Mouse (Mus musculus): ENCODE measurements around the gene Lrrfip1. TPM values are rescaled to one million over a fixed set of nuclear protein-coding genes. Genes with fewer than 3 reads are reported as not detected.

The Lrrfip1 gene
- polyA plus RNA-seq, 1 experiment from 2014 or later: 69.2 TPM

GRCm38 (mm10) chr1:91101709-91102440 is 103.3 kb downstream of the Lrrfip1 start:
- ATAC-seq: no peak
- H3K4me1 ChIP-seq (ENCODE audit: control insufficient read depth, insufficient read depth, low read length): peaks cover 4% of the 10 kb centered on the region; the same call in 1 of the 2 replicates
- H3K36me3 ChIP-seq (ENCODE audit: control insufficient read depth, insufficient read depth, low read length): peaks cover 5% of the 10 kb centered on the region
- H3K4me3 ChIP-seq (ENCODE audit: low read length): no peak overlapping the region
- no peak overlapping the region for H3K27ac ChIP-seq (ENCODE audit: low read length)
- H3K9ac ChIP-seq (ENCODE audit: low read depth, low read length): no peak overlapping the region
- H3K27me3 ChIP-seq (replicated peaks; ENCODE audit: control insufficient read depth, insufficient read depth, low read length): no peaks in the 10 kb centered on the region
- H3K9me3 ChIP-seq (ENCODE audit: control insufficient read depth, low read length): no peaks in the 10 kb centered on the region
- no peak overlapping the region for H3K4me2 ChIP-seq (ENCODE audit: low read depth, low read length)
- 63% methylated on average over 11 of the region's 11 CpGs for WGBS

- ATAC-seq: no peak
- Histone ChIP-seq H3K9ac (ENCODE audit: low read depth, low read length) (no peak overlapping the region), H3K27ac (ENCODE audit: low read length) (no peak overlapping the region), H3K27me3 (replicated peaks; ENCODE audit: control insufficient read depth, insufficient read depth, low read length) (no peaks in the 10 kb centered on the region), H3K36me3 (ENCODE audit: control insufficient read depth, insufficient read depth, low read length) (peaks cover 12% of the 10 kb centered on the region), H3K4me2 (ENCODE audit: low read depth, low read length) (no peak overlapping the region), H3K9me3 (ENCODE audit: control insufficient read depth, low read length) (no peaks in the 10 kb centered on the region), H3K4me3 (ENCODE audit: low read length) (no peak overlapping the region), H3K4me1 (ENCODE audit: control insufficient read depth, insufficient read depth, low read length) (peaks cover 4% of the 10 kb centered on the region; the same call in 1 of the 2 replicates)
- WGBS: 87% methylated on average over 15 of the region's 15 CpGs
Measured at GRCm38 (mm10) chr1:91103366-91103983, 104.9 kb downstream of the Lrrfip1 start.

- Histone ChIP-seq H3K27ac (ENCODE audit: low read length) (no peak overlapping the region), H3K27me3 (replicated peaks; ENCODE audit: control insufficient read depth, insufficient read depth, low read length) (no peaks in the 10 kb centered on the region), H3K4me3 (ENCODE audit: low read length) (no peak overlapping the region), H3K36me3 (ENCODE audit: control insufficient read depth, insufficient read depth, low read length) (peaks cover 13% of the 10 kb centered on the region), H3K4me2 (ENCODE audit: low read depth, low read length) (no peak overlapping the region), H3K9ac (ENCODE audit: low read depth, low read length) (no peak overlapping the region), H3K9me3 (ENCODE audit: control insufficient read depth, low read length) (no peaks in the 10 kb centered on the region), H3K4me1 (ENCODE audit: control insufficient read depth, insufficient read depth, low read length) (no peaks in the 10 kb centered on the region)
- ATAC-seq: no peak
- WGBS: 72% methylated on average over 5 of the region's 5 CpGs
Measured at GRCm38 (mm10) chr1:91107548-91107947, 109.0 kb downstream of the Lrrfip1 start.

DNA sequence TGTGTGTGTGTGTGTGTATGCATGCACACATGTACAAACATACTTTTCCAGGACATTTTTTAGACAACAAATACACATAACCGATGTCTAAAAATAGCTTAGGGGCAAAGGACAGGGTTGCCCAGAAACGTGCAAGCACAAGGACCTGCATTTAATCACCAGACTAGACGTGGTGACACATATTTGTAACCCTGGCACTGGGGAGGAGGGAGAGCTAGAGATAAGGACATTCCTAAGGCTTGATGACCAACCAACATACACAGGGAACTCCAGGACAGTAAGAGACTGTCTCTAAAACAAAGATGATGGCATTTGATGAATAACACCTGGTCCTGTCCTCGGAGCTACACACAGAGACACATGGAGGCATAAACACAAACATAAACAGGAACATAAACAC is 110.8 kb downstream of the Lrrfip1 start:
- WGBS: 31% methylated on average over 4 of the region's 4 CpGs
- peak; percentile 31; the same call in 1 of the 2 replicates for ATAC-seq
- Histone ChIP-seq H3K9ac (ENCODE audit: low read depth, low read length) (no peak overlapping the region), H3K4me2 (ENCODE audit: low read depth, low read length) (no peak overlapping the region), H3K27me3 (replicated peaks; ENCODE audit: control insufficient read depth, insufficient read depth, low read length) (no peaks in the 10 kb centered on the region), H3K9me3 (ENCODE audit: control insufficient read depth, low read length) (no peaks in the 10 kb centered on the region), H3K4me3 (ENCODE audit: low read length) (no peak overlapping the region), H3K36me3 (ENCODE audit: control insufficient read depth, insufficient read depth, low read length) (peaks cover 21% of the 10 kb centered on the region), H3K27ac (ENCODE audit: low read length) (no peak overlapping the region), H3K4me1 (ENCODE audit: control insufficient read depth, insufficient read depth, low read length) (no peaks in the 10 kb centered on the region)

GRCm38 (mm10) chr1:91112171-91112570 is 113.6 kb downstream of the Lrrfip1 start:
- ATAC-seq: no peak
- no peak overlapping the region for H3K4me2 ChIP-seq (ENCODE audit: low read depth, low read length)
- no peaks in the 10 kb centered on the region for H3K27me3 ChIP-seq (replicated peaks; ENCODE audit: control insufficient read depth, insufficient read depth, low read length)
- 93% methylated on average over 14 of the region's 14 CpGs for WGBS
- no peak overlapping the region for H3K4me3 ChIP-seq (ENCODE audit: low read length)
- no peaks in the 10 kb centered on the region for H3K4me1 ChIP-seq (ENCODE audit: control insufficient read depth, insufficient read depth, low read length)
- H3K9ac ChIP-seq (ENCODE audit: low read depth, low read length): no peak overlapping the region
- H3K27ac ChIP-seq (ENCODE audit: low read length): no peak overlapping the region
- no peaks in the 10 kb centered on the region for H3K9me3 ChIP-seq (ENCODE audit: control insufficient read depth, low read length)
- peaks cover 15% of the 10 kb centered on the region; the same call in 1 of the 2 replicates for H3K36me3 ChIP-seq (ENCODE audit: control insufficient read depth, insufficient read depth, low read length)

- ATAC-seq: no peak
- Histone ChIP-seq H3K27me3 (replicated peaks; ENCODE audit: control insufficient read depth, insufficient read depth, low read length) (no peaks in the 10 kb centered on the region), H3K36me3 (ENCODE audit: control insufficient read depth, insufficient read depth, low read length) (peaks cover 11% of the 10 kb centered on the region; the same call in 1 of the 2 replicates), H3K27ac (ENCODE audit: low read length) (no peak overlapping the region), H3K4me2 (ENCODE audit: low read depth, low read length) (no peak overlapping the region), H3K4me1 (ENCODE audit: control insufficient read depth, insufficient read depth, low read length) (no peaks in the 10 kb centered on the region), H3K9ac (ENCODE audit: low read depth, low read length) (no peak overlapping the region), H3K4me3 (ENCODE audit: low read length) (no peak overlapping the region), H3K9me3 (ENCODE audit: control insufficient read depth, low read length) (no peaks in the 10 kb centered on the region)
- 95% methylated on average over 4 of the region's 4 CpGs for WGBS
Measured at GRCm38 (mm10) chr1:91112606-91113005, 114.1 kb downstream of the Lrrfip1 start.

GRCm38 (mm10) chr1:91122121-91122520 is 123.6 kb downstream of the Lrrfip1 start:
- Histone ChIP-seq H3K4me1 (ENCODE audit: control insufficient read depth, insufficient read depth, low read length) (no peaks in the 10 kb centered on the region), H3K4me3 (ENCODE audit: low read length) (no peak overlapping the region), H3K27me3 (replicated peaks; ENCODE audit: control insufficient read depth, insufficient read depth, low read length) (no peaks in the 10 kb centered on the region), H3K9ac (ENCODE audit: low read depth, low read length) (no peak overlapping the region), H3K9me3 (ENCODE audit: control insufficient read depth, low read length) (no peaks in the 10 kb centered on the region), H3K27ac (ENCODE audit: low read length) (no peak overlapping the region), H3K4me2 (ENCODE audit: low read depth, low read length) (no peak overlapping the region), H3K36me3 (ENCODE audit: control insufficient read depth, insufficient read depth, low read length) (peaks cover 4% of the 10 kb centered on the region; the same call in 1 of the 2 replicates)
- no peak for ATAC-seq
- WGBS: 73% methylated on average over 11 of the region's 11 CpGs

DNA sequence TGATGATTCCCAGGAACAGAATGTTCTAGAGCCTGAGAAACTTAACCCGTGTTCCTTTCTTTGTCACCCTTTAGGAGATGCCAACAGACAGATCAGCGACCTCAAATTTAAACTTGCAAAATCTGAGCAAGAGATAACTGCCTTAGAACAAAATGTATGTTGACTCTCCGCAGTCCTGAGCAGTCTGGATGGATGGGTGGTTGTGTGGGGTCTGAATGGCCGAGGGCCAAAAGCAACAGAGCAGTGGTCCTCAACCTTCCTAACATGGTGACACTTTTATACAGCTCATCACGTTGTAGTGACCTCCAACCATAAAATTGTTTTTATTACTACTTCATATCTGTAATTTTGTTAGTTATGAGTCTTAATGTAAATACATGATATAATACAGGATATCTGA is 124.5 kb downstream of the Lrrfip1 start:
- Histone ChIP-seq H3K36me3 (ENCODE audit: control insufficient read depth, insufficient read depth, low read length) (peaks cover 6% of the 10 kb centered on the region), H3K4me3 (ENCODE audit: low read length) (no peak overlapping the region), H3K4me2 (ENCODE audit: low read depth, low read length) (no peak overlapping the region), H3K4me1 (ENCODE audit: control insufficient read depth, insufficient read depth, low read length) (no peaks in the 10 kb centered on the region), H3K27ac (ENCODE audit: low read length) (no peak overlapping the region), H3K27me3 (replicated peaks; ENCODE audit: control insufficient read depth, insufficient read depth, low read length) (no peaks in the 10 kb centered on the region), H3K9ac (ENCODE audit: low read depth, low read length) (no peak overlapping the region), H3K9me3 (ENCODE audit: control insufficient read depth, low read length) (0 out of 2 replicates have a peak, but pooled peaks cover 2% of the 10 kb centered on the region)
- WGBS: 91% methylated on average over 5 of the region's 5 CpGs
- ATAC-seq: no peak

DNA sequence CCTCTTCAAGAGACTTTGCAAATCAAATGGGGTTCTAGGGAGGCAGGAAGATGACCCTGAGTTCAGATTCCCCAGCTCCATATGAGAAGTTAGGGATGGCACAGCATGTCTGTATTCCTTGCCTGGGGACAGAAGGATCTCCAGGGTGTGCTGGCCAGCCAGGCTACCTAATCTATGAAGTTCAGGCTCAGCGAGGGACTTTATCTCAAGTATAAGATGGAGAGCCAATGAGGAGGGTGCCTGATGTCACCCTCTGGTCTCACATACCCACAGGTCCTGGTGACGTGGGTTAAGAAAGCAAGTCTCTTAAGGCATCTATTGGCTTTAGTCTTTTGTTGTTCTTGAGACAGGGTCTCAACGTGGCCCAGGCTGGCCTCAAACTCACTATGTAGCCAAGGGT is 124.9 kb downstream of the Lrrfip1 start:
- Histone ChIP-seq H3K4me1 (ENCODE audit: control insufficient read depth, insufficient read depth, low read length) (no peaks in the 10 kb centered on the region), H3K36me3 (ENCODE audit: control insufficient read depth, insufficient read depth, low read length) (peaks cover 11% of the 10 kb centered on the region), H3K27ac (ENCODE audit: low read length) (no peak overlapping the region), H3K9ac (ENCODE audit: low read depth, low read length) (no peak overlapping the region), H3K4me2 (ENCODE audit: low read depth, low read length) (no peak overlapping the region), H3K4me3 (ENCODE audit: low read length) (no peak overlapping the region), H3K9me3 (ENCODE audit: control insufficient read depth, low read length) (peaks cover 5% of the 10 kb centered on the region; the same call in 1 of the 2 replicates), H3K27me3 (replicated peaks; ENCODE audit: control insufficient read depth, insufficient read depth, low read length) (no peaks in the 10 kb centered on the region)
- WGBS: 86% methylated on average over 3 of the region's 3 CpGs
- no peak for ATAC-seq
